Mouse (Mus musculus) c-Kit-negative CD71-positive TER-119-positive erythroid progenitor cells, embryonic 14.5 days (primary cell): ENCODE results near the gene Nup43.

Experiments
- DNase-seq: peaks from one replicate; pipeline ENCODE4 v3.0.0-alpha.2; 2013; ENCODE audit warnings: low read depth, low spot score

Gene Nup43

GRCm38 (mm10) chr10:7682249-7682648 is 14.9 kb downstream of the Nup43 start:
- no peak for DNase-seq

- no peak for DNase-seq
Observed at GRCm38 (mm10) chr10:7686902-7687301, 19.6 kb downstream of the Nup43 start.

- DNase-seq: no peak
Observed at GRCm38 (mm10) chr10:7695286-7695685, 28.0 kb downstream of the Nup43 start.

- DNase-seq: no peak
Observed at GRCm38 (mm10) chr10:7700120-7700519, 32.8 kb downstream of the Nup43 start.

GRCm38 (mm10) chr10:7702586-7702985 is 35.3 kb downstream of the Nup43 start:
- no peak for DNase-seq

GRCm38 (mm10) chr10:7710121-7710520 is 42.8 kb downstream of the Nup43 start:
- no peak for DNase-seq

- no peak for DNase-seq
Observed at GRCm38 (mm10) chr10:7712506-7712905, 45.2 kb downstream of the Nup43 start.

GRCm38 (mm10) chr10:7715056-7715455 is 47.8 kb downstream of the Nup43 start:
- DNase-seq: no peak

- DNase-seq: peak; percentile 94
Observed at GRCm38 (mm10) chr10:7725751-7726500, 58.6 kb downstream of the Nup43 start, which contains the start of gene Katna1. TSS of gene Katna1 (plus strand) at chr10:7726000.

GRCm38 (mm10) chr10:7726501-7726812 is 59.2 kb downstream of the Nup43 start:
- DNase-seq: peak; percentile 16

GRCm38 (mm10) chr10:7727011-7727410 is 59.7 kb downstream of the Nup43 start:
- DNase-seq: no peak
